Mouse (Mus musculus): ENCODE measurements around the gene 1700003E16Rik.

DNA sequence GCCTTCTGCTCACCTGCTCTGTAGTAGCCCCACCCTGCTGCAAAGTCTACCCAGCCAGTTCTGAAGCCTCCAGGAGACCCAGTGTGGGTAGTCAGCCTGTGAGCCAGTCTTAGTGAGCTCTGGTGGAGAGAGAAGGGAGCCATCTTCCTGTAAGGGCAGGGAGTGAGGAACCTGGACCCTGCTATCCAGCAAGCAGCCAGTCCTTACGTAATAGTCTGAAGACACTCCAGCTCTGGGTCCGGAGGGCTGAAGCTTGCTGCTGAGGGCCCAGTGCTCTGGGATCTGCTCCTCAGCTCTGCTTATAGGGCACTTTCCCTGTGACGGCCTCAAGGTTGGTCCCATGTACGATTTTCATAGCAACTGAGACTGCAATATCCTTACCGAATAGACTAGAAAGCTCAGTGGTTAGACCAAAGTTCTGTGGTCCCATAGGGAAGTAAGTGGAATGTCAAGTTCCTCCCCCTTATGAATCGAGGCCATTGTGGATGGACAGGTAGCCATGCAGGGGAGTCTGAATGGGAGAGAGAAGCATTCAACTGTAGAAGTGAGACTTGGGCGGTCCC is 21.2 kb upstream of the 1700003E16Rik start, which contains the start of gene Rtkn:
- TF ChIP-seq POLR2A (IDR thresholded peaks at IDR 0.05; ENCODE audit: insufficient read depth, low read depth, low read length) = no peak
- no peak for TF ChIP-seq CTCF (IDR thresholded peaks at IDR 0.05; ENCODE audit: insufficient read depth, low read depth, low read length)

All from olfactory bulb, adult 2 months (tissue).